Mouse (Mus musculus) lung, embryonic 16.5 days (tissue): ENCODE measurements around the gene Aebp2. TPM values are rescaled to one million over a fixed set of nuclear protein-coding genes. Genes with fewer than 3 reads are reported as not detected.

Experiments used
- ATAC-seq: fragments of 200-750 bp; cut with Nextera tagmentation; 2 replicates; pipeline ENCODE4 v1.8.0; 2017; ENCODE audit warnings: low read depth, mild to moderate bottlenecking, moderate library complexity
- H3K27ac ChIP-seq: fragments of 300-500 bp; sonication (generic); 2 replicates; pipeline ENCODE4 v1.5.1; 2014; ENCODE audit warnings: mild to moderate bottlenecking, control low read depth, low read length
- H3K27me3 ChIP-seq: fragments of 300-500 bp; sonication (generic); 2 replicates; pipeline ENCODE4 v1.6.1; 2014; ENCODE audit warnings: low read depth, low read length, mixed read lengths; ENCODE audit not compliant: control insufficient read depth, insufficient read depth
- H3K36me3 ChIP-seq: fragments of 300-500 bp; sonication (generic); 2 replicates; pipeline ENCODE4 v1.6.1; 2014; ENCODE audit warnings: low read length; ENCODE audit not compliant: control insufficient read depth, insufficient read depth
- H3K4me1 ChIP-seq: fragments of 300-500 bp; sonication (generic); replicated peaks from 2 replicates; pipeline ENCODE4 v1.6.1; 2014; ENCODE audit warnings: low read length, mixed read lengths; ENCODE audit not compliant: control insufficient read depth, insufficient read depth
- H3K4me2 ChIP-seq: fragments of 300-500 bp; sonication (generic); 2 replicates; pipeline ENCODE4 v1.6.1; 2014; ENCODE audit warnings: low read depth, low read length, control low read depth
- H3K4me3 ChIP-seq: fragments of 300-500 bp; sonication (generic); 2 replicates; pipeline ENCODE4 v1.5.1; 2014; ENCODE audit warnings: mild to moderate bottlenecking, low read length, control low read depth
- H3K9ac ChIP-seq: fragments of 300-500 bp; sonication (generic); 2 replicates; pipeline ENCODE4 v1.6.1; 2014; ENCODE audit warnings: low read length, control low read depth
- H3K9me3 ChIP-seq: fragments of 300-500 bp; sonication (generic); 2 replicates; pipeline ENCODE4 v1.6.1; 2016; ENCODE audit warnings: low read length; ENCODE audit not compliant: control insufficient read depth
- WGBS: fragments of 180-500 bp; shearing (Covaris S2); extraction: QIAGEN DNeasy Blood & Tissue Kit; methylation state at CpG from one replicate; pipeline ENCODE4 v1.1.7; 2014; 5-methylcytosine and 5-hydroxymethylcytosine counted together
- polyA plus RNA-seq: library from polyadenylated mRNA; unstranded; fragments of >200 nt; fragmentation: Nextera tagmentation; extraction: Ambion mirVana; gene quantifications from 2 replicates; pipeline ENCODE4 v1.2.1, GENCODE M21; 2015

Gene Aebp2
- polyA plus RNA-seq, 1 experiment from 2014 or later, result 9.9 TPM

DNA sequence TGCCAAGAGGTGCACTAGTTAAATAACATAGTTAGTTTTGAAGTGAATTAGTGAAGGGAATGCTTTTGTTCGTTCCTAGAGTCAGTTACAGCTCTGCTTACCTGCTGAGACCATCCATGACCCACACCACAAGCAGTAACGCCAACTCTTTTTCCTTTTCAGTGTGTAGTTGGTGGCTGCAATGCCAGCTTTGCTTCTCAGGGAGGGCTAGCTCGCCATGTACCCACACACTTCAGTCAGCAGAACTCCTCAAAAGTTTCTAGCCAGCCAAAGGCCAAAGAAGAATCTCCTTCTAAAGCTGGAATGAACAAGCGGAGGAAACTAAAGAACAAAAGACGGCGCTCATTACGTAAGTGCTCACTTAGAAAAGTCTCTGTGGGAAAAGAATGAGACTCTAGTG lies 19.5 kb downstream of the Aebp2 start:
- peaks cover 38% of the 10 kb centered on the region for H3K36me3 ChIP-seq
- H3K9me3 ChIP-seq, result no peaks in the 10 kb centered on the region

DNA sequence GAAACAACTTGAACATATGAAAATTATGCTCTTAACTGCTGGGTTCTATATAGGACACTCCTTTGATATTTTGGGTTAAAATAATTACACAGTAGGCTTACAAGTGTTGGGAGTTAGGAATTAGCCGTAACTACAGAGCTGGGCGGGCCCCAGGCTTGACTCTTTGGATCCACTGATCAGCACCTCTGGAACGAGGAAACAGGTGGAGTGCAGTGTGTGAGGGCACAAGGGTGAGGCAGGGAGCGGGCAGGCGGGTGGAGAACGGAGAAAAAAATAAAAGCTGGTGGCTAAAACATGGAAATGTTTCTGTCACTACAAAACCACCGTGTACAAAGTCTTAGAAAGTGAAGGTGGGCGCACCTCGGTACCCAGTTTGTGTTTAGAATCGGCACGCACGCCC lies 20.2 kb downstream of the Aebp2 start:
- Histone ChIP-seq H3K27me3 (no peaks in the 10 kb centered on the region), H3K4me3 (no peak overlapping the region), H3K9me3 (no peaks in the 10 kb centered on the region), H3K4me1 (no peaks in the 10 kb centered on the region), H3K4me2 (no peak overlapping the region), H3K27ac (no peak overlapping the region), H3K9ac (no peak overlapping the region), H3K36me3 (peaks cover 43% of the 10 kb centered on the region)
- WGBS, result 91% methylated on average over 12 of the region's 12 CpGs
- ATAC-seq, result no peak

More for the DNA sequence above, 19.5 kb downstream of the Aebp2 start:
- Histone ChIP-seq H3K9ac (no peak overlapping the region), H3K27me3 (no peaks in the 10 kb centered on the region), H3K4me1 (no peaks in the 10 kb centered on the region), H3K4me3 (no peak overlapping the region), H3K4me2 (no peak overlapping the region), H3K27ac (no peak overlapping the region)
- WGBS, result 90% methylated on average over 7 of the region's 7 CpGs
- no peak for ATAC-seq

DNA sequence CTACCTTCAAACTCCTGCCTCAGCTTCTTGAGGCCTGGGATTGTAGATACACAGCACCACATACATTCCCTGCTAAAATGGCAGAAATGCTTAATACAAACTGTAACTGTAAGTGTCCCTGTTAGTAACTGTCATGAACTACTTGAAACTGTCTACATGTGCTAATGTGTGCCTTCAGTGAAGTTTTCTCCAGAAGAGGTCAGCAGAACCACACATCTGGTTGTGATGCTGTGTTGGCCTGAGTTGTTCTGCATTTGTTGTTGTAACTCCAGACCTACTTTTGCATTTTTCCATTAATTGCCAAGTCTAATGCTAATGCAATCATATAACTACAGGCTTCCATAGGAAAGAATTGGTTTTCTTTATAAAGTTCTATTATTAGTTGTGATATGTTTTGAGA lies 23.5 kb downstream of the Aebp2 start:
- no peak for ATAC-seq
- H3K27me3 ChIP-seq, result no peaks in the 10 kb centered on the region
- no peak overlapping the region for H3K4me3 ChIP-seq
- H3K4me1 ChIP-seq, result no peaks in the 10 kb centered on the region
- H3K9me3 ChIP-seq, result no peaks in the 10 kb centered on the region
- no peak overlapping the region for H3K4me2 ChIP-seq
- H3K27ac ChIP-seq, result no peak overlapping the region
- H3K9ac ChIP-seq, result no peak overlapping the region
- H3K36me3 ChIP-seq, result peaks cover 33% of the 10 kb centered on the region

DNA sequence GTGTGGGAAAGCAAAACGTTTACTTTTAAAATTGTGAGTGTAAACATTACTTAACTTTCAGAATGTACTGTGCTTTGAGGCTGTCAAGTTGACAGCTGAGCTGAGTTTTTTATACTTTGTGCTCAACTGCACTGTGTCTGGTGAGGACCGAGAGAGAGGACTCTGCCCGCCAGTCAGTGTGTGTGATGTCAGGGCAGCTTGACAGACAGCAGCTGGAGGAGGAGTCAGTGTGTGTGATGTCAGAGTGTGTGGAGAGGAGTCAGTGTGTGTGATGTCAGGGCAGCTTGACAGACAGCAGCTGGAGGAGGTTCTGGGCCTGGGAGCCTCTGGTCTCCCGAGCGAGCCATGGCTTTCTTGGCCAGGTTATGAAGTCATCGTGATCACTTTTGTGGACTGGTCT lies 24.4 kb downstream of the Aebp2 start:
- no peaks in the 10 kb centered on the region for H3K4me1 ChIP-seq
- peaks cover 31% of the 10 kb centered on the region for H3K36me3 ChIP-seq
- no peak overlapping the region for H3K4me3 ChIP-seq
- no peak overlapping the region for H3K4me2 ChIP-seq
- H3K27me3 ChIP-seq, result no peaks in the 10 kb centered on the region
- H3K27ac ChIP-seq, result no peak overlapping the region
- no peak overlapping the region for H3K9ac ChIP-seq
- ATAC-seq, result peak; percentile 95
- no peaks in the 10 kb centered on the region for H3K9me3 ChIP-seq
- 53% methylated on average over 6 of the region's 6 CpGs for WGBS

DNA sequence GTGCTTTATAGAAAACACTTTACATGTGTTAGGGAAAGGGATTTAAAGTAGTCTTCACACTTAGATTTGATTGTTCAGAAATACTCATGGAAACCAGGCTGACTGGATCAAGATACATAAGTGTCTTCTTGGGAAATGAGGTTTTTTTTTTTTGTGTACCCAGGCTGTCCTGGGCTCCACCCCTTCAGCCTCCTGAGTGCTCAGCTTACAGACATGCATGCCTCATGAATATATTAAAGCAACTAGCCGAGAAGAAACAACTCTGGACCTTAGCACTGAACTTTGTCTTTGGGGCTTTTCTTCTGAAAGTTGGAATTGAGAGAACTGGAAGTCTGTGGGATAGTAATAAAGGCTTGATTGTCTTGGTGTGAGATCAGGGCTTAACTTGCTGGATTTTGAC lies 27.3 kb downstream of the Aebp2 start:
- no peak overlapping the region for H3K27ac ChIP-seq
- H3K4me3 ChIP-seq, result no peak overlapping the region
- no peak for ATAC-seq
- H3K4me1 ChIP-seq, result no peaks in the 10 kb centered on the region
- H3K36me3 ChIP-seq, result peaks cover 20% of the 10 kb centered on the region
- no peaks in the 10 kb centered on the region for H3K27me3 ChIP-seq
- 27% methylated on average over 1 of the region's 1 CpGs for WGBS
- H3K9me3 ChIP-seq, result no peaks in the 10 kb centered on the region
- no peak overlapping the region for H3K9ac ChIP-seq
- H3K4me2 ChIP-seq, result no peak overlapping the region

DNA sequence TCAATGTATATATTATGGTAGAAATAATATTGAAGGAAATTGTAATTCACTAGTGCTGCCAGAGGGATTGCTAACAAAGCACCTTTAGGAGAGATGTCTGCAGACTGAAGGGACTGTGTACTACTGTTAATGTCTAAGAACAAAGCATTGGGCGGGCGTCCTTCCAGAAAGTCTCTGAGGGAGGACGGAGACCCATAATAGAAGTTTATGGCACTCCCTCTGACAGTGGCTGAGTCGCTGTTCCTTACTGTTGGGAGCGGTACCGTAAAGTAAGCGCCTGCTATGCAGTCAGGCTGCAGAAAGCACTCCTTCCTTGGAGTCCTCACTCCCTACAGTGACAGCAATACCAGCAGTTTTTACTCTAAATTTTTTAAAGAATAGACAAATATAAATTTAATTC lies 29.5 kb downstream of the Aebp2 start:
- H3K36me3 ChIP-seq, result peaks cover 16% of the 10 kb centered on the region

DNA sequence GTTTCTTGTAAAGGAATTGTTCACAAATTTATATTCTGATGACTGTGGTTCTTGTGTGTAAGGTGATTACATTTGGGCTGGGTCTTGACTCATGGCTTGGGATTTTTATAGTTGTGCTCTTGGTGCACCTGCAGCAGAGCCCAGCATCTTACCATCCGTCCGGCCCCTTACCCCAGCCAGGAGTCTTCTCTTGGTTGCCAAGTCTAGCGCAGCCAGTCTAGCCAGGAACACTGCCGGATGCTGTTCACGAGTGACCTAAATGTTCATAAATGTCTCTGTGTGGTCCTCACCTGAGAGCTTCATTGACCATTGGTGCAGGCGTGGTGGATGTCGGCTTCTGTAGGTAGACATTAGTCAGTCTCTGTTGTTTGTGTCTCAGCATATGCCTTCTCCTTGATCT lies 33.0 kb downstream of the Aebp2 start:
- Histone ChIP-seq H3K4me1 (no peaks in the 10 kb centered on the region), H3K4me3 (no peak overlapping the region), H3K9me3 (no peaks in the 10 kb centered on the region), H3K27me3 (no peaks in the 10 kb centered on the region), H3K36me3 (peaks cover 3% of the 10 kb centered on the region; the same call in 1 of the 2 replicates), H3K27ac (no peak overlapping the region), H3K9ac (no peak overlapping the region), H3K4me2 (no peak overlapping the region)
- WGBS, result 93% methylated on average over 7 of the region's 7 CpGs
- no peak for ATAC-seq

More for the DNA sequence above, 29.5 kb downstream of the Aebp2 start:
- H3K27me3 ChIP-seq, result no peaks in the 10 kb centered on the region
- no peak overlapping the region for H3K4me2 ChIP-seq
- H3K9me3 ChIP-seq, result no peaks in the 10 kb centered on the region
- no peak overlapping the region for H3K4me3 ChIP-seq
- WGBS, result 90% methylated on average over 7 of the region's 7 CpGs
- H3K9ac ChIP-seq, result no peak overlapping the region
- no peaks in the 10 kb centered on the region for H3K4me1 ChIP-seq
- no peak overlapping the region for H3K27ac ChIP-seq
- no peak for ATAC-seq

DNA sequence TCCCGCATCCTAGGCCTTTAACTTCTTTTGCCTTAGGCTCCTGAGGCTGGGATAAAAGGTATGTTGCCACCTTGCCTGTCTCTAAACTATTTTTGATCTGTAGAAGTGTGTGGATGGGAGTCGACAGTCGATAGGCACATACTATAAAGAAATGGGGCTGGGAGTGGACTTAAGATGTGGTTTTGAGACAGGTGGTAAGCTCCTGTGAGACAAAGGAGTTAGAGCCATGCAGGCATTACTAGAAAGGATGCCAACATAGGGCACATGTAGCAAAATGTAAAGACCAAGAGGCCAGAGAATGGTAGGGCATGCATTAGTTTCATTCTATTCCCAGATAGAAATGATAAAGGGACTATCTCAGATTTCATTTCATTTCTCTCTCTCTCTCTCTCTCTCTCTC lies 34.5 kb downstream of the Aebp2 start:
- Histone ChIP-seq H3K36me3 (0 out of 2 replicates have a peak, but pooled peaks cover 3% of the 10 kb centered on the region), H3K9me3 (no peaks in the 10 kb centered on the region), H3K27ac (no peak overlapping the region), H3K4me2 (no peak overlapping the region), H3K4me3 (no peak overlapping the region), H3K9ac (no peak overlapping the region), H3K27me3 (no peaks in the 10 kb centered on the region), H3K4me1 (no peaks in the 10 kb centered on the region; the same call in 1 of the 2 replicates)
- no peak for ATAC-seq
- 91% methylated on average over 3 of the region's 3 CpGs for WGBS

DNA sequence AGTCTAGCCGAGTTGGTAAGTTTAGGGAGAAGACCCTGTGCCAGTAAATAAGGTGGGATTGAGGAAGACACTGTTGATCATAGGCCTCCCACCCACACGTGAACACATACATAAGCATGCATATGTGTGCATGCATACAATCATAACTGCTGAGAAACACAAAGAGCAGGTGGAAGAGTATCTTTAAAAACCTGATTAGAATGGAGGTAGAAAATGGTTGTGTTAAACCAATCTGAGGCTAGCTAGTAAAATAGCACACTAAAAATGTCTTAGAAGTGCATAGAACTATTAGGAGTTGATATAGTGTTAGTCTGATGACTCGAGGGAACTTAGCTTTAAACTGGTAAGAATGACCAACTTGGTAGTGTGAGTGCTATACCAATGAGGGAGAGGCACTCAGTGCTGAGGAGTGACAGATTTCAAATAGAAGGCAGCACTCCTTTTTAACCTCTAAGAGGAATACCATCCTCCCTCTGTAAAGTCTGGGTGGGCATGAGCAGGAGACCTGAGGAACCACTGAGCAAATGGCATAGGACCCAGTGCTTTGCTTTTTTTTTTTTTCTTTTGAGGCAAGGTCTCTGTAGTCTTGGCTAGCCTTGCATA lies 35.6 kb downstream of the Aebp2 start:
- H3K36me3 ChIP-seq, result 0 out of 2 replicates have a peak, but pooled peaks cover 3% of the 10 kb centered on the region
- H3K4me1 ChIP-seq, result no peaks in the 10 kb centered on the region; the same call in 1 of the 2 replicates
- H3K4me2 ChIP-seq, result no peak overlapping the region
- no peak overlapping the region for H3K27ac ChIP-seq
- no peak for ATAC-seq
- H3K9me3 ChIP-seq, result no peaks in the 10 kb centered on the region
- 84% methylated on average over 3 of the region's 3 CpGs for WGBS
- no peaks in the 10 kb centered on the region for H3K27me3 ChIP-seq
- no peak overlapping the region for H3K9ac ChIP-seq
- no peak overlapping the region for H3K4me3 ChIP-seq

DNA sequence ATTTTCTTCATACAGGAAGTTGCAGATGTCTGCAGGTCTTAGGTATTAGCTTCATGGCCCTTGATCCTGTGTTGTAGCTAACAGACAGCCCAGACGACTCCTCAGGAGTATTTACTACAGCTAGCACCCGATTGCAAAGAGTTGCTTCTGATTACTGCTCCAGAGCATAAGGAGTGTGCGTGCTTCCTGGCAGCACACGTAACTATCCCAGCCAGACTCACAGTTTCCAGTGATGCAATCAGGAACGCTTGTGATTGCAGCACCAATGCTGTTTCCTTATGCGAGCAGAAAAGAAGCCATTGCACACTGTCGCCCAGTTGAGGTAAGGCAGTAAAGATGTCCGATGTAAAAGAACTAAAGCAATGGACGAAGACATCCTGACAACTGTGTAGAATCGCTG lies 38.6 kb downstream of the Aebp2 start:
- ATAC-seq, result no peak
- Histone ChIP-seq H3K4me2 (no peak overlapping the region), H3K4me1 (peaks cover 2% of the 10 kb centered on the region; the same call in 1 of the 2 replicates), H3K27ac (no peak overlapping the region), H3K4me3 (no peak overlapping the region), H3K27me3 (no peaks in the 10 kb centered on the region), H3K9me3 (no peaks in the 10 kb centered on the region), H3K9ac (no peak overlapping the region), H3K36me3 (no peaks in the 10 kb centered on the region)
- 85% methylated on average over 10 of the region's 10 CpGs for WGBS
